Mouse (Mus musculus) megakaryocyte-erythroid progenitor cell, adult 5-6 weeks (primary cell): ENCODE data around the gene Naa15. TPM values are rescaled to one million over a fixed set of nuclear protein-coding genes. Genes with fewer than 3 reads are reported as not detected.
A peak's percentile ranks its signal among the peaks of the same experiment; 100 is the strongest.
"Not testable (repeated sequence)": the region's sequence is repeated elsewhere in the genome, so short reads cannot be mapped to it uniquely, and the experiment has no call there.

Experiments used
- ATAC-seq: replicated peaks from 2 replicates; pipeline ENCODE4 v1.8.0; 2016; ENCODE audit warnings: mild to moderate bottlenecking, inconsistent platforms; ENCODE audit not compliant: severe bottlenecking, poor library complexity, low FRiP score, low TSS enrichment
- total RNA-seq, 2 experiments: library from RNA; stranded (forward) in 1 of 2; stranded (reverse) in 1 of 2; fragments of 200-1000, 215-1000 nt in 1 of 2; fragments of >200 nt in 1 of 2; fragmentation: Nextera tagmentation in 1 of 2; gene quantifications; 2 replicates each; pipeline ENCODE4 v1.2.3; 2014 to 2017

The Naa15 gene
- total RNA-seq, 2 experiments from 2014 or later, result 123 to 129 TPM

GRCm38 (mm10) chr3:51391591-51391990 is 23.4 kb upstream of the Naa15 start:
- no peak for ATAC-seq

GRCm38 (mm10) chr3:51393018-51393417 is 21.9 kb upstream of the Naa15 start:
- not testable (repeated sequence) for ATAC-seq

DNA sequence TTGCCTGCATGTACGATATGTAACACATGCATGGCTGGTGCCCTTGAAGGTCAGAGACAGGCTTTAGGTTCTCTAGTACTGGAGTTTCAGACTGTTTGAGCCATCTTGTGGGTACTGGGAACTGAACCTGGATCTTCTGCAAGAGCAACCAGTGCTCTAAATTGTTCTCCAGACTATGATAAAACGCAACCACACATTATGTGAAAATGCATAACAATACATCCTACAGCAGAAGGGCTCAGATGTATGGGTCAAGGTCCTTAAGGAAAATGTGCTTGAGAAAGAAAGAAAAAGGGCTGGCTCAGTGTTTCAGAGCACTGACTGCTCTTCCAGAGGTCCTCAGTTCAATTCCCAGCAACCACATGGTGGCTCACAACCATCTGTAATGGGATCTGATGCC is 21.3 kb upstream of the Naa15 start:
- ATAC-seq, result no peak

DNA sequence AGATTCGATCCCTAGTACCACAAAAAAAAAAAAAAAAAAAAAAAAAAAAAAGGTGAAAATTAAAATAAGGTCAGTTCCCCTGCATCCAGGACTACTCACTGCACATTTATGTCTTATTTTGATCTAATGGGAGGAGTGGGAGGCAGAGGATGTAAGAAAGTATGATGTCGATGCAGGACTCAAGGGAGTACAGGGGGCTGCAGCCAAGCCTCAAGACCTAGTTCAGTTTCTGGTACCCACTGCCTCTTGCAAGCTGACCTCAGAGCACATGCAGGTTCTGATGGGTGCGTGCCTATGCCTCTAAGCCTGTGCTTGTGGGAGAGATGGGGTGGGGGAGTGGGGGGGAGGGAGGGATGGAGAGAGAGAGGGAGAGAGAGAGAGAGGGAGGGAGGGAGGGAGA is 20.1 kb upstream of the Naa15 start:
- no peak for ATAC-seq

- ATAC-seq, result no peak
These were observed 19.3 kb upstream of the Naa15 start for GRCm38 (mm10) chr3:51395461-51396145.

DNA sequence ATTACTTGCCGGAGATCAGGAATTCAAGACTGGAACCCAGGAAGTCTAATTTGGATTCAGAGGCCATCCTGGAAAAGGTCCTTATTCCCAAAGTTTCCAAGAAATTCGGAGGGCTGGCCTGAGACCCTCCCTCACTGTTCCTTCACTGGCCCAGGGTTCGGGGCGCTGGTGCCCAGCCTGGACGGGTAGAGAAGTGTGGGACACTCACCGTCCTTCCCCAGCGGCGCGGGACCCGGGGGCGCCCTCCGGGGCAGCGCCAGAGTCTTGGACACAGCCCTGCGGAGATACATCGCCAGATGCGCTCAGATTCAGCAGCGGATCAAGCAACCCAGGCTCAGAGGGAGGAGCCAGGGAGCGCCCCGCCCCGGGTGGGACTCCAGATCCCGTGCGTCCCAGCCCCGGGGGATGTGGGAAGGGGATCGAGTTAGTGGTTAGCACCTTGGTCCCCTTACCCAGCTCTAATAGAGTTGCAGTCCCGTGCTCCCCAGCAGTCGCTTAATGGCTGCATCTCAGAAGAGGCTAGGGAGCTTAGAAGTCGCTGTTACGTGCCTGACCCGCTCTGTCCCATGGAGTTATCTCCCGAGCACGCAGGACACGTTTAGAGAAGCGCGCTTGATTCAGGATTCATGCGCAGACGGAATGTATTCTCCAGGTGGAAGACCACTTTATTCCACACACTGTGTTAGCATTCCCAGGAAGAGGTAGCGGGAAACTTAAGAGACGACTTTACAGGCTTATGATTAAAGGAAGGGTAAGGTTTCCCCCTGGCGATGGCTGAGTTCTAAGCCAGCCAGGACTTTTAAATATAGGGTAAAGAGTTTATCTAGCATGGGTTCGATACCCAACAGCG is 18.5 kb upstream of the Naa15 start, which contains the start of gene Mgarp:
Gene Mgarp, minus strand, starts transcription at position 520 of the 850 bp plus-strand sequence.
- peak; percentile 92 for ATAC-seq

DNA sequence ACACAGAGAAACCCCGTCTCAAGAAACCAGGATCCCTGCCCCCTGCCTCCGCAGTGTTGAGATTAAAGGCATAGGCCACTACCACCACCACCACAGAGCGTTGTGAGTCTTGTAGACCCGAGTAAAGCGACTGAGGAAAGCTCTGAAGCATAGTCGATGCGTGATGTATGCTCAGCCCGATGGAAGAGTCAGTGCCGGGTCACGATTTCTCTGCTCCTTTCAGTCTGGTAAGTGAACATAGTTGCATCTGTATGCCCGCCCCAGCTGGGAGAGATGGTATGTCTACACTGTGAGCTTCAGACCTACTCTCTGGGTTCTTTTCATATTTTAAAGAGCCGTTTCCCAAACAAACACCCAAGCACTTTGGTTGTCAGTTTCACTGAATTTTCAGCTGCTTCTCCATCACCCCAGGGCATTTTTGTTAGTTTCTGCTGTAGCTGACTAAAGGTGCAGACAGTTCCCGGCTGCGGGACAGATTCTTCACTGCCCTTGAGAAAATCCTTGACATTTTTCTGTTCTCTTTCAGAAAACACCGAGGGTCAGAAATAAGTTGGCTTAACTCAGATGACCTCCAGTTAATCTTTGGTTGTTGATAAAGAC is 17.1 kb upstream of the Naa15 start:
- no peak for ATAC-seq

- ATAC-seq, result no peak
These were observed 16.3 kb upstream of the Naa15 start for GRCm38 (mm10) chr3:51398667-51399066.

- no peak for ATAC-seq
These were observed 15.4 kb upstream of the Naa15 start for GRCm38 (mm10) chr3:51399531-51399930.

GRCm38 (mm10) chr3:51400682-51401081 is 14.3 kb upstream of the Naa15 start:
- no peak for ATAC-seq

GRCm38 (mm10) chr3:51402054-51402453 is 12.9 kb upstream of the Naa15 start:
- not testable (repeated sequence) for ATAC-seq

GRCm38 (mm10) chr3:51402628-51403027 is 12.3 kb upstream of the Naa15 start:
- ATAC-seq, result no peak

DNA sequence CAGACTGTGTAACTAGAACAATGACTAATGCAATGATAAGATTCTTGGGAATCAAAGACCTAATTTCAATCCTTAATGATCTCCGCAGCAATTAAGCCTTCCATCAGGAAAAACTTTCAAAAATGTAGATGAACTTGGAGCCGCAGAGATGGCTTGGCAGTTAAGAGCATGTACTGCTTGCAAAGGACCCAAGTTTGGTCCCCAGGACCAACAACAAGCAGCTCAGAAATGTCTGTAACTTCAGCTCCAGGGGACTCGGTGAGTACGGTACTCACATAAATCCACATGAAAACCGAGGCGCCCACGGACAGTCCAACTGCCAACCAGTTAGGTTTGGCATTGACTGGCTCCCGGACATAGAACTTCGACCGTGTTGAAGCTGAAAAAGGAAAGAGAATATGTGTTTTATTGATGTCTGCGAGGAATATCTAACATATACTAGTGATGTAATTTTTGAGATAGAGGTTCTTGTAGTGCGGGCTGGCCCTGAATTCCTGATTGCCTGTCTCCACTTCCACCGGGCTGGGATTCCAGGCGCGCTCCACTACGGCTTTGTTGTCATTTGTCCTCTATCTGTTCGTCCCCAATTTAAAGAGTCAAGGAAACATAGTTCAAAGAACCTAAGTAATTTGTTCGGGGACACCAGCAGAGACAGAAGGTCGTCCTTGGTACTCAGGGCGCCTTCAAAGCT is 6.9 kb upstream of the Naa15 start:
- peak; percentile 32 for ATAC-seq

- peak; percentile 88 for ATAC-seq
These were observed 6.3 kb upstream of the Naa15 start, which contains the start of gene Ndufc1 for GRCm38 (mm10) chr3:51408561-51409183. TSS of gene Ndufc1 (minus strand) at chr3:51408988.

DNA sequence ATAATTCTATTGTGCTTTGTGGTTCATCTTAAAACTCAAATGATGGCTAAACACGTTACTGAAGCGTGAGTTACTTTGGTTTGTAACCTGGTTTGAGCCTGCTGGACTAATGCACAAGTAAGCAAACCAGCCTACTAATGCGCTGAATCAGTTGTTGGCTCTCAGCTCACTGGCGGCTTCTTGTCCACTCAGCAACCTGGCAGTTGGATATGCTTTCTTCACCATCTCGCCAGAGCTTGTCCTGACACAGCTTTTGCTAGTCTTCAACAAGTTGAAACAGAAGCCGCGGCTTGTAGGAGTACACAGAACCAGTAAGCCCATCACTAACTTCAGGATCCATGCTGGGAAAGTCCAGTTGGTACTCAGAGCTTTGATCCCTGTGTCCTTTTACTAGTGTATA is 2.5 kb upstream of the Naa15 start:
- no peak for ATAC-seq

DNA sequence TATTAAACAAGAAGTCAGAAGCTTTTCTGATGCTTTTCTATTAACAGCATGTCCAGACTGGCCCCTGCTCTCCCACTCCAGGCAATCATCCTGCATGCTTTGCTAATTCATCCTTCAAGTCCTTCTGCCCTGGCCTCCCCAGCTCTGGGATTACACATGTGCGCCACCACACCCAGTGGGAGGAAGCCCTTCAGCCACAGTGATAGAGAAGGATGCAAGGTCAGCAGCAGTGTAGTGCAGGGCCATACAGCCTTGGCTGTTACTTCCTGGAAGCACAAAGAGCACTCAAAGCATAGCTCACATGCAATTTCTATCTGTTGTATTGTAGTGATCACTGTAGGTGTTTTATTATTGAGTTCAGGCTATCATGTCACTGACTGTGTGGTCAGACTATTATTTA is 1.7 kb upstream of the Naa15 start:
- no peak for ATAC-seq

DNA sequence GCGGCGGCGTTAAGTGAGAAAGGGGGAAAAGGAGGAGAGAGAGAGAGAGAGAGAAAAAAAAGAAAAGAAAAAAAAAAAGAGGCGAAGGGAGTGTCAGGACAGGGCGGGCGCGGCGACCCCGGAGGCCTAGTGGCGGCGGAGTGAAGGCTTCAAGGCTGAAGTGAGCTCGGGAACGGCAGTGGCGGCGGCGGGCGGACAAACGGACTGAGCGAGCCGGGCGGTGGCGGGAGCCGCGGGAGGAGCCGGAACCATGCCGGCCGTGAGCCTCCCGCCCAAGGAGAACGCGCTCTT is 1.1 kb downstream of the Naa15 start:
- ATAC-seq, result peak; percentile 23

- peak; percentile 54 for ATAC-seq
These were observed 1.6 kb downstream of the Naa15 start for GRCm38 (mm10) chr3:51416364-51417134.

- no peak for ATAC-seq
These were observed 2.1 kb downstream of the Naa15 start for GRCm38 (mm10) chr3:51417135-51417458.
